Mouse (Mus musculus) midbrain, embryonic 15.5 days (tissue): ENCODE measurements around the gene Il17rd. TPM values are rescaled to one million over a fixed set of nuclear protein-coding genes. Genes with fewer than 3 reads are reported as not detected.

Experiments
- ATAC-seq: fragments of 200-750 bp; cut with Nextera tagmentation; replicated peaks from 2 replicates; pipeline ENCODE4 v1.8.0; 2017; ENCODE audit warnings: moderate TSS enrichment
- H3K27ac ChIP-seq: fragments of 300-500 bp; sonication (generic); 2 replicates; pipeline ENCODE4 v1.5.1; 2015; ENCODE audit warnings: mild to moderate bottlenecking, inconsistent platforms
- H3K27me3 ChIP-seq: fragments of 300-500 bp; sonication (generic); replicated peaks from 2 replicates; pipeline ENCODE4 v1.6.1; 2015; ENCODE audit warnings: inconsistent platforms
- H3K36me3 ChIP-seq: fragments of 300-500 bp; sonication (generic); replicated peaks from 2 replicates; pipeline ENCODE4 v1.6.1; 2015; ENCODE audit warnings: inconsistent platforms
- H3K4me1 ChIP-seq: fragments of 300-500 bp; sonication (generic); 2 replicates; pipeline ENCODE4 v1.6.1; 2015; ENCODE audit warnings: inconsistent platforms
- H3K4me2 ChIP-seq: fragments of 300-500 bp; sonication (generic); 2 replicates; pipeline ENCODE4 v1.6.1; 2015; ENCODE audit warnings: inconsistent platforms, mild to moderate bottlenecking, moderate library complexity
- H3K4me3 ChIP-seq: fragments of 300-500 bp; sonication (generic); 2 replicates; pipeline ENCODE4 v1.5.1; 2015; ENCODE audit warnings: mild to moderate bottlenecking, inconsistent platforms
- H3K9ac ChIP-seq: fragments of 300-500 bp; sonication (generic); 2 replicates; pipeline ENCODE4 v1.6.1; 2015; ENCODE audit warnings: mild to moderate bottlenecking, inconsistent platforms
- H3K9me3 ChIP-seq: fragments of 300-500 bp; sonication (generic); 2 replicates; pipeline ENCODE4 v1.6.1; 2016; ENCODE audit warnings: inconsistent platforms
- WGBS: fragments of 180-500 bp; shearing (Covaris S2); methylation state at CpG from one replicate; pipeline ENCODE4 v1.1.7; 2015; ENCODE audit warnings: mixed read lengths; 5-methylcytosine and 5-hydroxymethylcytosine counted together
- polyA plus RNA-seq: library from polyadenylated mRNA; unstranded; fragments of >200 nt; fragmentation: Nextera tagmentation; extraction: Ambion mirVana; gene quantifications from 2 replicates; pipeline ENCODE4 v1.2.1, GENCODE M21; 2015

The Il17rd gene
- polyA plus RNA-seq, 1 experiment from 2014 or later: 2.2 TPM

- Histone ChIP-seq H3K4me2 (no peak overlapping the region), H3K27ac (no peak overlapping the region), H3K4me1 (0 out of 2 replicates have a peak, but pooled peaks cover 3% of the 10 kb centered on the region), H3K4me3 (no peak overlapping the region), H3K36me3 (no peaks in the 10 kb centered on the region), H3K9ac (no peak overlapping the region), H3K27me3 (no peaks in the 10 kb centered on the region), H3K9me3 (no peaks in the 10 kb centered on the region)
- ATAC-seq: no peak
- 54% methylated on average over 12 of the region's 12 CpGs for WGBS
These were observed 67.2 kb downstream of the Il17rd start for GRCm38 (mm10) chr14:27105731-27106457.

GRCm38 (mm10) chr14:27108748-27109504, 70.2 kb downstream of the Il17rd start:
- no peak overlapping the region for H3K27ac ChIP-seq
- H3K9ac ChIP-seq: no peak overlapping the region
- WGBS: 67% methylated on average over 6 of the region's 6 CpGs

GRCm38 (mm10) chr14:27114362-27115274, 75.9 kb downstream of the Il17rd start, which contains the start of gene Arhgef3:
TSS of gene Arhgef3 (plus strand) at chr14:27114899.
- Histone ChIP-seq H3K4me1 (peaks cover 12% of the 10 kb centered on the region), H3K27me3 (peaks cover 33% of the 10 kb centered on the region), H3K9me3 (no peaks in the 10 kb centered on the region), H3K27ac (no peak within 1 kb of the TSS), H3K36me3 (no peaks in the 10 kb centered on the region), H3K4me2 (peak within 1 kb of the TSS; percentile 98), H3K9ac (peak within 1 kb of the TSS; percentile 28), H3K4me3 (peak within 1 kb of the TSS; percentile 47)
- under 1% methylated on average over 57 of the region's 58 CpGs for WGBS
- peak; percentile 52 for ATAC-seq

More at GRCm38 (mm10) chr14:27108748-27109504, 70.2 kb downstream of the Il17rd start:
- no peaks in the 10 kb centered on the region for H3K9me3 ChIP-seq
- ATAC-seq: no peak
- H3K27me3 ChIP-seq: peaks cover 11% of the 10 kb centered on the region
- no peaks in the 10 kb centered on the region for H3K36me3 ChIP-seq
- H3K4me2 ChIP-seq: no peak overlapping the region
- 0 out of 2 replicates have a peak, but pooled peaks cover 3% of the 10 kb centered on the region for H3K4me1 ChIP-seq
- no peak overlapping the region for H3K4me3 ChIP-seq

- Histone ChIP-seq H3K36me3 (no peaks in the 10 kb centered on the region), H3K4me2 (peak overlapping the region; percentile 98), H3K9me3 (no peaks in the 10 kb centered on the region), H3K4me3 (peak overlapping the region; percentile 47), H3K4me1 (peaks cover 12% of the 10 kb centered on the region), H3K27ac (no peak overlapping the region), H3K9ac (no peak overlapping the region; the same call in 1 of the 2 replicates), H3K27me3 (peaks cover 33% of the 10 kb centered on the region)
- WGBS: 22% methylated on average over 11 of the region's 11 CpGs
- ATAC-seq: no peak
These were observed 76.5 kb downstream of the Il17rd start for GRCm38 (mm10) chr14:27115275-27115660.

- Histone ChIP-seq H3K36me3 (no peaks in the 10 kb centered on the region), H3K9me3 (no peaks in the 10 kb centered on the region), H3K4me1 (peaks cover 12% of the 10 kb centered on the region), H3K27me3 (peaks cover 33% of the 10 kb centered on the region), H3K4me2 (no peak overlapping the region), H3K4me3 (no peak overlapping the region), H3K27ac (no peak overlapping the region), H3K9ac (no peak overlapping the region)
- 74% methylated on average over 6 of the region's 6 CpGs for WGBS
- ATAC-seq: no peak
These were observed 77.2 kb downstream of the Il17rd start for GRCm38 (mm10) chr14:27115991-27116390.

- no peak for ATAC-seq
- WGBS: 85% methylated on average over 4 of the region's 4 CpGs
- Histone ChIP-seq H3K4me1 (peaks cover 12% of the 10 kb centered on the region), H3K9ac (no peak overlapping the region), H3K27ac (no peak overlapping the region), H3K36me3 (no peaks in the 10 kb centered on the region), H3K4me3 (no peak overlapping the region), H3K4me2 (no peak overlapping the region), H3K27me3 (peaks cover 33% of the 10 kb centered on the region), H3K9me3 (no peaks in the 10 kb centered on the region)
These were observed 77.9 kb downstream of the Il17rd start for GRCm38 (mm10) chr14:27116577-27117165.

- H3K27me3 ChIP-seq: peaks cover 26% of the 10 kb centered on the region
- H3K9ac ChIP-seq: no peak overlapping the region
- no peak overlapping the region for H3K4me2 ChIP-seq
- no peaks in the 10 kb centered on the region for H3K36me3 ChIP-seq
- no peaks in the 10 kb centered on the region for H3K9me3 ChIP-seq
- H3K27ac ChIP-seq: no peak overlapping the region
- ATAC-seq: no peak
- H3K4me1 ChIP-seq: peaks cover 12% of the 10 kb centered on the region
- H3K4me3 ChIP-seq: no peak overlapping the region
- WGBS: 85% methylated on average over 5 of the region's 5 CpGs
These were observed 79.8 kb downstream of the Il17rd start for GRCm38 (mm10) chr14:27118546-27118945.

GRCm38 (mm10) chr14:27122646-27123045, 83.9 kb downstream of the Il17rd start:
- no peaks in the 10 kb centered on the region for H3K9me3 ChIP-seq
- WGBS: 79% methylated on average over 3 of the region's 3 CpGs
- no peak overlapping the region for H3K9ac ChIP-seq
- no peaks in the 10 kb centered on the region for H3K27me3 ChIP-seq
- no peaks in the 10 kb centered on the region for H3K36me3 ChIP-seq
- ATAC-seq: no peak
- H3K4me3 ChIP-seq: no peak overlapping the region
- no peaks in the 10 kb centered on the region for H3K4me1 ChIP-seq
- H3K27ac ChIP-seq: no peak overlapping the region
- no peak overlapping the region for H3K4me2 ChIP-seq

- 43% methylated on average over 8 of the region's 8 CpGs for WGBS
These were observed 84.8 kb downstream of the Il17rd start for GRCm38 (mm10) chr14:27123543-27123942.

GRCm38 (mm10) chr14:27130031-27130430, 91.3 kb downstream of the Il17rd start:
- Histone ChIP-seq H3K4me1 (no peaks in the 10 kb centered on the region), H3K4me3 (no peak overlapping the region), H3K36me3 (no peaks in the 10 kb centered on the region), H3K9ac (no peak overlapping the region), H3K27ac (no peak overlapping the region), H3K27me3 (no peaks in the 10 kb centered on the region), H3K9me3 (no peaks in the 10 kb centered on the region), H3K4me2 (no peak overlapping the region)
- 93% methylated on average over 3 of the region's 3 CpGs for whole genome bisulfite sequencing
- no peak for ATAC-seq

More at GRCm38 (mm10) chr14:27123543-27123942, 84.8 kb downstream of the Il17rd start:
- Histone ChIP-seq H3K9ac (no peak overlapping the region), H3K27ac (no peak overlapping the region), H3K4me3 (no peak overlapping the region), H3K4me2 (no peak overlapping the region), H3K4me1 (no peaks in the 10 kb centered on the region), H3K9me3 (no peaks in the 10 kb centered on the region), H3K27me3 (no peaks in the 10 kb centered on the region), H3K36me3 (no peaks in the 10 kb centered on the region)
- ATAC-seq: no peak

GRCm38 (mm10) chr14:27130676-27131075, 91.9 kb downstream of the Il17rd start:
- H3K4me2 ChIP-seq: no peak overlapping the region
- no peaks in the 10 kb centered on the region for H3K9me3 ChIP-seq
- no peaks in the 10 kb centered on the region for H3K36me3 ChIP-seq
- no peak overlapping the region for H3K9ac ChIP-seq
- no peak overlapping the region for H3K4me3 ChIP-seq
- WGBS: 84% methylated on average over 1 of the region's 1 CpGs
- no peak for ATAC-seq
- H3K27me3 ChIP-seq: no peaks in the 10 kb centered on the region
- no peaks in the 10 kb centered on the region for H3K4me1 ChIP-seq
- no peak overlapping the region for H3K27ac ChIP-seq
